Mouse (Mus musculus) embryonic fibroblast, embryonic 13.5 days (primary cell): ENCODE measurements at regions not wholly inside any gene's neighbourhood (a gene's known extent, or its start where the extent isn't known, plus 50 kb on each side); places are given as distances from the start of the nearest gene placed in this dataset.

Experiments
- H3K27ac ChIP-seq: 2 replicates; pipeline ENCODE4 v1.5.1; 2012; ENCODE audit warnings: low read length, control low read depth, inconsistent platforms; ENCODE audit not compliant: insufficient read depth
- H3K4me1 ChIP-seq: 2 replicates; pipeline ENCODE4 v1.6.1; 2011; ENCODE audit warnings: low read length; ENCODE audit not compliant: control insufficient read depth, insufficient read depth
- H3K4me3 ChIP-seq: 2 replicates; pipeline ENCODE4 v1.5.1; 2011; ENCODE audit warnings: mild to moderate bottlenecking, control low read depth, low read length; ENCODE audit not compliant: insufficient read depth
- CTCF ChIP-seq: IDR thresholded peaks from 2 replicates; pipeline ENCODE4 v1.5.1; 2011; ENCODE audit warnings: mild to moderate bottlenecking, control low read depth, low read length, moderate library complexity, borderline replicate concordance; ENCODE audit not compliant: insufficient read depth
- POLR2A ChIP-seq: IDR thresholded peaks from 2 replicates; pipeline ENCODE4 v1.6.1; 2011; ENCODE audit warnings: low read depth, mild to moderate bottlenecking, control low read depth, low read length, moderate library complexity

GRCm38 (mm10) chr13:44625792-44626191 is 103.5 kb upstream of the Jarid2 start:
- no peaks in the 10 kb centered on the region for H3K4me1 ChIP-seq
- H3K27ac ChIP-seq = no peak overlapping the region
- no peak for TF ChIP-seq CTCF
- H3K4me3 ChIP-seq = no peak overlapping the region

GRCm38 (mm10) chr13:44626806-44627205 is 102.5 kb upstream of the Jarid2 start:
- TF ChIP-seq CTCF (no peak), POLR2A (no peak)

DNA sequence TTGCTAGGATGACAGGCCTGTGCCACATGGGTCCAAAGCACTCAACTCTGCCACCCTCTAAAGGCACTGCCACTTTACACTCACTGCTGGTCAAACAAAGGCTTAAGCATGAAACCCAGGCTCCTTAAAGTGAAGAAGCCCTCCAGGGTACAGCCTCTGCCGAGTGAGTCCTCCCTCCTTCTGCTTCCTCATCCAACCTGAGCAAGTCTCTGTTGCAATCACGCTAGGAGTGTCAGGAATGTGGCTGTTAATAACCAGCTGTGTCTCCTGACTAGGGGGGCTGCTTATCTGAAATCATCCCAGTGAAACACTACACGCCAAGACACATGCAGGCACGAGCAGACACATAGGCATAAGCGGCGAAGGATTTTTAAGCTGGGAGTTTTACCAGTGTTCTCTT is 99.2 kb upstream of the Jarid2 start:
- TF ChIP-seq POLR2A (no peak), CTCF (no peak)
- no peaks in the 10 kb centered on the region for H3K4me1 ChIP-seq
- H3K4me3 ChIP-seq = no peak overlapping the region
- H3K27ac ChIP-seq = no peak overlapping the region

More at GRCm38 (mm10) chr13:44626806-44627205, 102.5 kb upstream of the Jarid2 start:
- no peaks in the 10 kb centered on the region for H3K4me1 ChIP-seq
- no peak overlapping the region for H3K4me3 ChIP-seq
- H3K27ac ChIP-seq = no peak overlapping the region

DNA sequence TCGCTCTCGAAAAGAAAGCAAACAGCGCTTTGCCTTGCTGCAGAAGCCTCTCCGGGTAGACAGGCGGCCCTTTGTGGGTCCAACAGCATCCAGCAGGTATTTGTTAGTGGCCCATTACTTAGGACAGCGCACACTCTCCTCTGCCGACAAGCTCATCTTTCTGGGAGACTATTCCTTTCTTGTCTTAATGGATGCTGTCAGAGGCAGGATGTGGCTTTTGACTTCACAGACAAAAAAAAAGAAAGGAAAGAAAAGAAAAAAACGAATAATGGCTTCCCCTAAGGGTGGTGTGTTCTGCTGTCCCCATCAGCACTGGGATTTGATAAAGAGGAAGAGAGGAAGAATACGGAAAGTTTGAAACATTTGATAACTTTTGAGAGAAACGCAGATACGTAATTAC is 94.7 kb upstream of the Jarid2 start:
- TF ChIP-seq POLR2A (no peak), CTCF (no peak)
- Histone ChIP-seq H3K27ac (no peak overlapping the region), H3K4me3 (no peak overlapping the region), H3K4me1 (no peaks in the 10 kb centered on the region)

GRCm38 (mm10) chr13:44635221-44636007 is 93.9 kb upstream of the Jarid2 start:
- H3K27ac ChIP-seq = no peak overlapping the region
- H3K4me1 ChIP-seq = no peaks in the 10 kb centered on the region
- TF ChIP-seq CTCF (no peak), POLR2A (no peak)
- H3K4me3 ChIP-seq = no peak overlapping the region

DNA sequence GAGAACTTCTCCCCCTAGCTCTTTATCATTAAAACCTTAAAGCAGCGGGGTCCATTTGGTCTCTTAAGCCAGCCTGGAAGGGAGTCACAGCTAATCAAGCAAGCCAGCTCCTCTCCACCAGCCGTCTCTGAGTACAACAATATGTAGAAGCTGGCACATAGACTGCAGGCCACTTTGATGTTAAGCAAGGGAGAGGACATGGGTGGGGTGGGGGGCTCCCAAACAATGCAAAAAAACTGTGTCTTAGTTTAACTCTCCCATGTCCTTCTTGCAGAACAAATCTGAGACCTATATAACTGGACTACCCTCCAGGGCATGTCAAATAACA is 93.3 kb upstream of the Jarid2 start:
- TF ChIP-seq POLR2A (no peak), CTCF (no peak)
- Histone ChIP-seq H3K4me3 (no peak overlapping the region), H3K4me1 (no peaks in the 10 kb centered on the region), H3K27ac (no peak overlapping the region)

DNA sequence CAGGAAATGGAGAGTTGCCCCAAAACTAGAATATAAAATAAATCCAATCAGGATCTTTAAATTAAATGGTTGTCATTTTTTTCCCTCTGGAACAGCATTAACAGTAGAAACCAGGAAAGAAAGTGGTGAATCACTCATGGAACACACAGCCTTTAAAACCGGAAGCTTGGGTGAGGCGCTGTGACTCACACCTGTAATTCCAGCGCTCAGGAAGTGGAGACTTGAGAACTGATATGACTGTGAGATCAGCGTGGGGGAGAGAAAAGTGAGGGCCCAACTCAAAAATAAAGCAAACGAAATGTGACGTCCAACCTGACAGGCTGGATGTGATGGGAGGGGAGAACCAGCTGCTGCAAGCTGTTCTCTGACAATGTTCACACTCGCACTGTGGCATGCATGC is 86.9 kb upstream of the Jarid2 start:
- no peak for TF ChIP-seq POLR2A
- no peak for TF ChIP-seq CTCF
- no peak overlapping the region for H3K4me3 ChIP-seq
- peaks cover 3% of the 10 kb centered on the region; the same call in 1 of the 2 replicates for H3K4me1 ChIP-seq
- no peak overlapping the region for H3K27ac ChIP-seq

GRCm38 (mm10) chr13:44650052-44650451 is 79.2 kb upstream of the Jarid2 start:
- TF ChIP-seq POLR2A = no peak
- no peak for TF ChIP-seq CTCF
- H3K4me3 ChIP-seq = no peak overlapping the region
- no peaks in the 10 kb centered on the region for H3K4me1 ChIP-seq
- no peak overlapping the region for H3K27ac ChIP-seq

GRCm38 (mm10) chr13:44651259-44652238 is 77.7 kb upstream of the Jarid2 start:
- TF ChIP-seq POLR2A (no peak), CTCF (no peak)
- no peak overlapping the region for H3K27ac ChIP-seq
- H3K4me3 ChIP-seq = no peak overlapping the region
- no peaks in the 10 kb centered on the region for H3K4me1 ChIP-seq
